Mouse (Mus musculus) CH12.LX (cell line): ENCODE results near the gene Gys2.

Source experiments
- BHLHE40 ChIP-seq: IDR thresholded peaks from 2 replicates; pipeline ENCODE4 v1.6.1; 2011; ENCODE audit warnings: mild to moderate bottlenecking, low read depth, low read length, improper control_type of control experiment
- CTCF ChIP-seq, 2 experiments: IDR thresholded peaks in 1 of 2; conservative IDR thresholded peaks in 1 of 2; 2 replicates each; pipeline ENCODE4 v1.5.1; 2011 to 2012; ENCODE audit warnings: low read depth in 2 of 2, low read length in 2 of 2, improper control_type of control experiment in 1 of 2, inconsistent platforms in 1 of 2, mild to moderate bottlenecking in 1 of 2, moderate library complexity in 1 of 2
- E2F4 ChIP-seq: IDR thresholded peaks from 2 replicates; pipeline ENCODE4 v1.6.1; 2011; ENCODE audit warnings: low read depth, low read length, improper control_type of control experiment; ENCODE audit not compliant: insufficient replicate concordance
- GABPA ChIP-seq: IDR thresholded peaks from 2 replicates; pipeline ENCODE4 v1.6.1; 2012; ENCODE audit warnings: low read depth, low read length, improper control_type of control experiment, inconsistent platforms; ENCODE audit not compliant: insufficient replicate concordance
- KAT2A ChIP-seq: IDR thresholded peaks from 2 replicates; pipeline ENCODE4 v1.6.1; 2012; ENCODE audit warnings: low read length, improper control_type of control experiment, inconsistent platforms; ENCODE audit not compliant: insufficient replicate concordance

DNA sequence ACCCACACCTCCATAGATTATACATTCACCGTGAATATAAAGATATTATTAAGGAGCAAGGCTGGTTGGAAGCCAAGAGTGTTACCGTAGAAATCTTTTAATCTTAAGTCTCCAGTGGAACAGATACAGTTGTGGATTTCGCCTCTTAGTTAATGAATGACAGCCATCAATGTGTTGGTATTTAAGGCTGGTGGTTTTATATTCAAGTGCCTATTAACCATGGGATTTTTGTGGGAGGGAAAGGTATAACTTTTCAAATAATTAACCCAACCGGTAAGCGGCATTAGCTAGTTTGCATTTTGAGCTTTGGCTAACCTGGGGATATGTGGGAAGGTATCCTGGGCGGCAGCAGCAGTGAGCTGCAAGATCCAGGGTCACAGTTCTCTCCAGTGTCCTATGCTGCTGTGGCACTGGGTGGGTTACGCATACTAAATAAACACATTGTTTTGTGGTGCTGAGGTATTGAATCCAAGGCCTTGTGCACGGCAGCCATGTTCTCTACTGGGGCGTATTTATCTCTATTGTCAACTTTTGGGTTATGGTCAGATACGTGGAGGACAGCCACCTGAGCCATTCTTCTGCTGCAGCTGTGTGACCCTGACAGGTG, 29.7 kb upstream of the Gys2 start:
- TF ChIP-seq BHLHE40 (no peak), GABPA (no peak), E2F4 (no peak), CTCF (conservative IDR thresholded peaks at IDR 0.05 in 1 of 2, IDR thresholded peaks at IDR 0.05 in 1 of 2; ENCODE audit: low read depth in 2 of 2, low read length in 2 of 2) (no peak), KAT2A (no peak)
